Mouse (Mus musculus): ENCODE results near the gene Sephs1.
"Not testable (repeated sequence)": the region's sequence is repeated elsewhere in the genome, so short reads cannot be mapped to it uniquely, and the experiment has no call there.

Sephs1 gene

GRCm38 (mm10) chr2:4907916-4908315, 26.6 kb downstream of the Sephs1 start:
- peak; percentile 32 for DNase-seq (ENCODE audit: low spot score)

DNA sequence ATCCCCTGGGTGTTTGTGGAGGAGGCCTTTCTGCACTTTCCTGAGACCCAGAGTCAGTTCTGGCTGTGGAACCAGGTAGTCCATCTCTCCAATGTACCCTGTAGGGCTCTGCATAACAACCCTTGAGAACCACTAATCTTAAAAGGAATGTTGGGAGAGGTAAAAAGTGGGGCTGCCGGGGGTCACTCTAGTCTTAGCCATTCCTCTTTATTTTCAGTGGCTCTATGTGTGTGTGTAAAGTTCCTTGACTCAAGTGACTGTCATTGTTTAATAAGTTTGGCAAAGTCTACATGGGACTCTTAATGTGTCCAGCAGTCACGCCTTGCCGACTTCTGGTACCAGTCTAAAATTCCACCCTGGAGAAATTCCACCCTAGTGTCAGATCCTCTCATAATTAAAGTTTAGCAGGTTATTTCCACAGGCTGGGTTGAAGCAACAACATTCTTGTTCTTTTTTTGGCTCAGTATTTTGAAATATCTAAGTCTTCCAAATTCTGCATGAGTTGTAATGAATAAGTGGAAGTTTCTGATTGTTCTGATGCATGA, 27.5 kb downstream of the Sephs1 start:
- no peak for DNase-seq (ENCODE audit: low spot score)

- no peak for DNase-seq (ENCODE audit: low spot score)
Measured at GRCm38 (mm10) chr2:4909909-4910308, 28.5 kb downstream of the Sephs1 start.

DNA sequence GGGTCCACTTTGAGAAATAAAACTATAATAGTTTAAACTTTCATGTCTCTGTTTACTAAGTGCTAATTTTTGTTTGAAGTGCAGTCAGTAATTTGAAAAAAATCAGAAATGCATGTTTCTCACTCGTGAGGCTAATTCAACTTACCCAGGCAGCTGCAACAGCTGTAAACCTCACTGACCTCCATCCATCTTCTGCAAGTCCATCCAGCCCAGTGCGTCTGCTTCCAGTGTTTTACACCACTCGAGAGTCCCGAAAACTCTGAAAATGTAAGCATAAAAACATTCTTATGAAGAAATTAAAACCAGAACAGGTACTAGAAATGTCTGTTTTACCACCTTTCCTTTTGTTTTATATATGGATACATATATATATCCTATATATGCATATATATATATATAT, 29.2 kb downstream of the Sephs1 start:
- no peak for DNase-seq (ENCODE audit: low spot score)

- DNase-seq (ENCODE audit: low spot score), result no peak
Measured at GRCm38 (mm10) chr2:4913949-4914348, 32.6 kb downstream of the Sephs1 start.

- no peak for DNase-seq (ENCODE audit: low spot score)
Measured at GRCm38 (mm10) chr2:4916037-4916436, 34.7 kb downstream of the Sephs1 start.

- peak; percentile 57 for DNase-seq (ENCODE audit: low spot score)
Measured at GRCm38 (mm10) chr2:4917326-4918021, 36.1 kb downstream of the Sephs1 start.

DNA sequence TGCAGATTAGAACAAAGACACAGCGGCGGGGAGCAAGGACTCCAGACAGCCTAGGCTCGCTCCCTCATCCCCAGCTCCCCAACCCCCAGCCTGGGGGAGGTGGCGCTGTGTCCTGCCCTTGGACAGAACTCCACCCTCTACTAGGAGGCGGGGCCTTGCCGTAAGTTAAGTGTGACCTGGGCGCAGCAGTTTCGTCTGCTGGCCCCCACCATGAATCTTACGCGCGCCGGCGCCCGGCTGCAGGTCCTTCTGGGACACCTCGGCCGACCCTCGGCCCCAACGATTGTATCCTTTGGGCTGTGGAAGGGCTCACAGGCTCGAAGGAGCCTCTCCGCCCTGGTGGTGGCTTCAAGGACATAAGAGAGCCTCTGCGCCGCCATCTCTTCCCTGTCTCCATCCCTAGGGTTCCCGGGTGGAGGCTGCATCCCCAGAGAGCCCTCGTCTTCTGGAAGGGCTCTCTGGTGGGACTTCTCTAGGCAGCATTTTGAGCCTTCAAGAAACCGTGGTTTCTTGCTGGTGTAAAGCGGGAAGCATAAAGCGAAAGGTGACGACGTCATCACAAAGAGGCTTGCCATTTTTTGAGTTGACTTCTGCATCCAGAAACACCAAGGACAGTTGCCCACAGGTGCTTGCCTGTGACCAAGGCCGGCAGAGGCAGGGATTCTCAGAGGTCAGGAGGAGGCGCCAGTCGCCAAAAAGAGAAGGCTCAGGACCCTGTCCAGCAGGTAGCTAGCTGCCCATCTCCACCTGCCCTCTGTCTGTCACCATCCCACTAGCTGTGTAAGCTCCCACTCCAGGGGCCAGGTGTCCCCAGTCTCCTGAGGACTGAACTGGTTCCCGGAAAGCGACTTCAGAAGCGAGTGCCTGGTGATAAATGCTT, 37.7 kb downstream of the Sephs1 start, which contains the start of gene Phyh:
TSS of gene Phyh (plus strand) at position 160 of the 880 bp plus-strand sequence.
- DNase-seq (ENCODE audit: low spot score), result peak; percentile 71

DNA sequence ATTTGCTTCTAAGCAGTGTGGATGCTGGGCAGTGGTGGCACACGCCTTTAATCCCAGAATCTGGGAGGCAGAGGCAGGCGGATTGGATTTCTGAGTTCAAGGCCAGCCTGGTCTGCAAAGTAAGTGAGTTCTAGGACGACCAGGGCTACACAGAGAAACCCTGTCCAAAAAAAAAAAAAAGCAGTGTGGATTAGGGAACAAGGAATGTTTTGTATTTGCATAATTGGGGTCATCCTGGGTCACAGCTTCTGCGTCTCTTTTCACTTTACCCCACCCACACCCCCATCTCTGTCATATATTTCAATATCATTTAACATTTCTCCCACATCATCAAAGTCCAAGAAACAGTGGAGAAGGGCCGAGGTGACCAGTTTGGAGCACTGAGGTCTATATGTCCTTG, 39.7 kb downstream of the Sephs1 start:
- DNase-seq (ENCODE audit: low spot score), result no peak

- no peak for DNase-seq (ENCODE audit: low spot score)
Measured at GRCm38 (mm10) chr2:4922476-4923164, 41.3 kb downstream of the Sephs1 start.

- DNase-seq (ENCODE audit: low spot score), result no peak
Measured at GRCm38 (mm10) chr2:4927391-4927790, 46.0 kb downstream of the Sephs1 start.

GRCm38 (mm10) chr2:4929230-4929629, 47.9 kb downstream of the Sephs1 start:
- DNase-seq (ENCODE audit: low spot score), result no peak

- DNase-seq (ENCODE audit: low spot score), result no peak
Measured at GRCm38 (mm10) chr2:4934516-4934915, 53.2 kb downstream of the Sephs1 start.

DNA sequence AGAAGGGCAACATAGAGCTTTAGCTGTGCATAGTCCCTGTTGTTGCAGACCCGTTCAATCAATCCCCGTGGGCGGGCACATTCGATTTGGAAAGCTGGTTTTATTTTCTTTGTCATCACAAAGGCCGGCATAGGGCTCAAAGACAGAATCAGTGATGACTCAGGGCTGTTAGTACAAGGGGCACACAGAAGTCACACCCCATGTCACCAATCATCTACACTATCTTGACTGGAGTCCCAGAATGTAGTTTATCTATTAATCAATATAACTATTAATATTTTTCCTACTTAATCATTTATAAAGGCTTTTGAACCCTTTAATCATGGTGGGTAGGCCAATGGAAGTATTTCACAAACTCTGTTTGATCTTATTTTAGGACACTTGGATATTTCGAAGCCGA, 56.6 kb downstream of the Sephs1 start:
- DNase-seq (ENCODE audit: low spot score), result no peak

DNA sequence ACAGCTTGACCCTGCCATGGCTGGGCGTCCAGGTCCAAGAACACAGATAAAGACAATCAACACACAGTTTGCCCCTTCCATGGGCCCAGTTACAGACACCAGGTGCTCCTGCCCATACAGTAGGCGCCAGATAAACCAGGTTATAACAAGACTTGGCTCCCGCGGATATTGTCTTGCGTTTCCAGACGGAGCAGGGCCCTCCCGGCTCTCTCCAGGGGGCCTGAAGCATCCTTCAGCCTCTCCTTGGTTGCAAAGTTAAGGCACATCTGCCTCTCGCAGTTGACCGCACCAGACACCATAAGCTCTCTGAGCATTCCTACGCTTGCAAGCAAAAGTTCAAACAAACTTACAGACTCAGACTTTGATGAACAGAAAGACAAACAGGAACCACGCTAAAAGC, 59.5 kb downstream of the Sephs1 start:
- DNase-seq (ENCODE audit: low spot score), result no peak

GRCm38 (mm10) chr2:4949691-4950090, 68.3 kb downstream of the Sephs1 start:
- DNase-seq (ENCODE audit: low spot score), result not testable (repeated sequence)

DNA sequence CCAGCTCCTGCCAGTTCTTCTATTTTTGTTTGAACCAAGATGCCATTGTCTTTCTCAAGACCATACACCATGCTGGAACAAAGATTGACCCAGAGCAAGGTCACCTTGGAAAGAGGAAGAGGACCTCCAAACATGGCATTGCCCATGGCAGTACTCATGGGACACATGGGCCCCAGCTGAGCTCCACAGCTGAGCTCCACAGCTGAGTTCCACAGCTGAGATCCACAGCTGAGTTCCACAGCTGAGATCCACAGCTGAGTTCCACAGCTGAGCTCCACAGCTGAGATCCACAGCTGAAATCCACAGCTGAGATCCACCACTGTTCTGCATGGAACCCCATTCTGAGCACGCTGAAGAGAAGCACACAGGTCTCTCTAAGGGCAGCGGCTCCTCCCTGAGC, 69.6 kb downstream of the Sephs1 start:
- no peak for DNase-seq (ENCODE audit: low spot score)

DNA sequence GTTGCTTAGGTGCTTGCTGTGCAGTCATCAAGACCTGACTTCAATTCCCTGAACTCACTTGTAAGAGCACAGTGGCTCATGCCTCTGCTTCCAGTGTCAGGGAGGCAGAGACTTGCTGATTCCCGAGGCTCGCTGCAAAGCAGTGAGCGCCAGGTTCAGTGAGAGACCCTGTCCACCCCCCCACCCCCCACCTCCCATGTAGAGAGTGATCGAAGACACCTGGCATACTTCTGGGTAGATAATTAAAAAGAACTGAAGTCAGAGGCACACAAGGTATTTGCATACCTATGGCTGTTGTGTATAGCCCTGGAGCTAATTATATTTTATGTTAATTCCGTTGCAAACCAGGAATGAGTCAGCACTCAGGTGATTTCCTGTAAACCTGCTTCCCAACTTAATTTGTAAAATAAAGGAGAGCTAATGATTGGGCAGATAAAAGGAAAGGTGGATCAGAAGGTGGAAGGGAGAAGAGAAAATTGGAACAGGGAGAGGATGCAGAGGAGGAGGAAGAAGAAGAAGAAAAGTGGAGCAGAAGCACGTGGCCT, 72.9 kb downstream of the Sephs1 start:
- DNase-seq (ENCODE audit: low spot score), result no peak

GRCm38 (mm10) chr2:4958039-4958438, 76.7 kb downstream of the Sephs1 start:
- DNase-seq (ENCODE audit: low spot score), result no peak

Data from c-Kit-positive CD71-positive TER-119-positive erythroid progenitor cells, embryonic 14.5 days (primary cell).